Comparison of ENCODE assay signal across 23 mouse cellular contexts in genomic region chr6:134353751-134354150, GRCm38 (mm10). TPM values are rescaled to one million over a fixed set of nuclear protein-coding genes. Genes with fewer than 3 reads are reported as not detected.
DNase-seq lines count a peak whose midpoint lies in the region; ATAC-seq and TF ChIP-seq lines count a peak whose summit lies in the region.
"Had no signal": no experiment of that assay in that cellular context is flagged by ENCODE, and none has a peak within 500 bp of the region (broad histone marks: within the 10 kb centered on the region; RNA-seq: fewer than 3 reads in every experiment).

No protein-coding gene starts in this region.

- no peak overlapping the region for H3K27ac ChIP-seq in liver, adult 2 months (replicated peaks; ENCODE audit: insufficient read depth, low read depth, low read length)
- no peak overlapping the region for H3K27ac ChIP-seq in liver, embryonic 12.5 days
- H3K27ac ChIP-seq in limb, embryonic 10.5 days: no peak overlapping the region
- H3K27ac ChIP-seq: embryonic facial prominence, embryonic 12.5 days; forebrain, embryonic 12.5 days; hindbrain, embryonic 13.5 days; hindbrain, postnatal 0 days had no signal

- no peaks in the 10 kb centered on the region for H3K4me1 ChIP-seq in liver, adult 2 months (ENCODE audit: control insufficient read depth, insufficient read depth, low read length)
- no peaks in the 10 kb centered on the region for H3K4me1 ChIP-seq in liver, embryonic 12.5 days
- no peaks in the 10 kb centered on the region for H3K4me1 ChIP-seq in limb, embryonic 10.5 days
- H3K4me1 ChIP-seq: embryonic facial prominence, embryonic 12.5 days; forebrain, embryonic 12.5 days; hindbrain, embryonic 13.5 days had no signal

- peak; percentile 40 for DNase-seq in adrenal gland, postnatal 14 days
- no peak for DNase-seq in adrenal gland, adult 8-10 months
- DNase-seq in liver, adult 2 months (ENCODE audit: extremely low read depth, low read depth, low spot score): peak; percentile 5
- DNase-seq in adrenal gland, postnatal 36 days: peak; percentile 32 to 42
- DNase-seq in skeletal muscle tissue, adult 2 months (ENCODE audit: low read depth, low spot score): peak; percentile 24
- DNase-seq in limb, embryonic 10.5 days (ENCODE audit: low spot score): no peak
- DNase-seq: B cell, adult 2 months; cerebellum, adult 11-12 months; cerebellum, adult 9-10 months; cerebellum, postnatal 25 days; kidney, adult 11 months; kidney, adult 9 months had no signal

- H3K79me2 ChIP-seq in liver, adult 2 months (ENCODE audit: control insufficient read depth, insufficient read depth, low read length): no peaks in the 10 kb centered on the region

- no peak overlapping the region for H3K9ac ChIP-seq in liver, adult 2 months (ENCODE audit: low read depth, low read length)
- H3K9ac ChIP-seq in liver, embryonic 12.5 days: no peak overlapping the region
- H3K9ac ChIP-seq: embryonic facial prominence, embryonic 12.5 days; forebrain, embryonic 12.5 days; hindbrain, embryonic 13.5 days had no signal

- no peak for ATAC-seq in liver, embryonic 12.5 days
- ATAC-seq: CD4-positive, CD25-positive, alpha-beta regulatory T cell, adult 4 months; forebrain, embryonic 16.5 days; hindbrain, postnatal 0 days had no signal

- no peaks in the 10 kb centered on the region for H3K36me3 ChIP-seq in liver, adult 2 months (ENCODE audit: control insufficient read depth, insufficient read depth, low read length)
- no peaks in the 10 kb centered on the region for H3K36me3 ChIP-seq in liver, embryonic 12.5 days
- H3K36me3 ChIP-seq in limb, embryonic 10.5 days: no peaks in the 10 kb centered on the region
- H3K36me3 ChIP-seq: embryonic facial prominence, embryonic 12.5 days; forebrain, embryonic 12.5 days; hindbrain, embryonic 13.5 days had no signal

- H3K4me2 ChIP-seq in liver, embryonic 12.5 days: no peak overlapping the region
- H3K4me2 ChIP-seq: embryonic facial prominence, embryonic 12.5 days; forebrain, embryonic 12.5 days; hindbrain, embryonic 13.5 days had no signal

- H3K4me3 ChIP-seq in liver, adult 2 months (ENCODE audit: insufficient read depth, low read depth, low read length): no peak overlapping the region
- H3K4me3 ChIP-seq in liver, embryonic 12.5 days: no peak overlapping the region
- no peak overlapping the region for H3K4me3 ChIP-seq in limb, embryonic 10.5 days
- H3K4me3 ChIP-seq: embryonic facial prominence, embryonic 12.5 days; forebrain, embryonic 12.5 days; hindbrain, embryonic 13.5 days had no signal

- no peak for TF ChIP-seq POLR2A in liver, adult 2 months (IDR thresholded peaks at IDR 0.05; ENCODE audit: extremely low read depth, insufficient read depth, low read length)

- no peak for TF ChIP-seq CTCF in liver, adult 2 months (IDR thresholded peaks at IDR 0.05; ENCODE audit: low read depth, low read length)

- no peaks in the 10 kb centered on the region for H3K27me3 ChIP-seq in liver, adult 2 months (ENCODE audit: control insufficient read depth, insufficient read depth, low read length)
- H3K27me3 ChIP-seq in liver, embryonic 12.5 days (replicated peaks): no peaks in the 10 kb centered on the region
- no peaks in the 10 kb centered on the region for H3K27me3 ChIP-seq in limb, embryonic 10.5 days (ENCODE audit: low read depth, poor library complexity, severe bottlenecking)
- H3K27me3 ChIP-seq: embryonic facial prominence, embryonic 12.5 days; forebrain, embryonic 12.5 days; hindbrain, embryonic 13.5 days had no signal

- H3K9me3 ChIP-seq in liver, embryonic 12.5 days (replicated peaks): no peaks in the 10 kb centered on the region
- H3K9me3 ChIP-seq in limb, embryonic 10.5 days (replicated peaks): no peaks in the 10 kb centered on the region
- H3K9me3 ChIP-seq: embryonic facial prominence, embryonic 12.5 days; forebrain, embryonic 12.5 days; hindbrain, embryonic 13.5 days had no signal

- 76% methylated on average over 4 of the region's 4 CpGs for WGBS in liver, adult 2 months
- 66% methylated on average over 4 of the region's 4 CpGs for WGBS in liver, embryonic 12.5 days (ENCODE audit: insufficient replicate concordance)
- 82% methylated on average over 4 of the region's 4 CpGs for WGBS in limb, embryonic 10.5 days

RNA-seq across cellular contexts. Expression of gene Bcl2l14, which starts 42.4 kb away (rescaled TPM):
- total RNA-seq in adrenal gland, postnatal 14 days (2021): 0.15 and 0.23 TPM in 2 replicates
- under 1 TPM in 2 of 4 experiments, not detected in 2; 0.12 to 0.22 TPM for total RNA-seq in adrenal gland, adult 8-10 months (2022)
- total RNA-seq in liver, adult 2 months (2014; rRNA removed): 0.37 and 0.54 TPM in 2 replicates
- 0.14 TPM in 1 of 2 replicates, not detected in the other for polyA plus RNA-seq in liver, adult 2 months (2012; rRNA removed)
- polyA plus RNA-seq in liver, embryonic 12.5 days (2016; fragmentation: Nextera tagmentation; extraction: Ambion mirVana): 0.38 and 0.41 TPM in 2 replicates
- total RNA-seq in adrenal gland, postnatal 36 days (2021): not detected
- 0.15 and 0.49 TPM in 2 replicates for polyA plus RNA-seq in limb, embryonic 10.5 days (2016; fragmentation: Nextera tagmentation; extraction: Ambion mirVana)
- total RNA-seq: gastrocnemius, postnatal 4 days; heart, postnatal 10 days; hindbrain, postnatal 0 days had no signal
- polyA plus RNA-seq: cortical plate, adult 2 months; forebrain, embryonic 16.5 days; frontal cortex, adult 2 months had no signal

Comparison
In these comparisons a context has a peak if more than half of its experiments do, and no peak if none do; other contexts are left out.
1. DNase-seq: peak in adrenal gland, postnatal 14 days (single experiment), liver, adult 2 months (single experiment), adrenal gland, postnatal 36 days (2 of 2) and skeletal muscle tissue, adult 2 months (single experiment); none in adrenal gland, adult 8-10 months (single experiment) and limb, embryonic 10.5 days (single experiment).